Mouse (Mus musculus) adipocyte (in vitro differentiated cells): ENCODE measurements around the gene Mex3b.

Experiments
- DNase-seq: peaks from one replicate; pipeline ENCODE4 v3.0.0-alpha.2; 2016; ENCODE audit warnings: low spot score

The Mex3b gene

GRCm38 (mm10) chr7:82866486-82867270 lies 455 bp upstream of the Mex3b start:
- DNase-seq = peak; percentile 89

- no peak for DNase-seq
Measured at GRCm38 (mm10) chr7:82868309-82869230, 1.4 kb downstream of the Mex3b start.

- no peak for DNase-seq
Measured at GRCm38 (mm10) chr7:82869231-82870147, 2.4 kb downstream of the Mex3b start.

GRCm38 (mm10) chr7:82870148-82870513 lies 3.0 kb downstream of the Mex3b start:
- no peak for DNase-seq

- DNase-seq = no peak
Measured at GRCm38 (mm10) chr7:82876551-82876950, 9.4 kb downstream of the Mex3b start.

GRCm38 (mm10) chr7:82880016-82880415 lies 12.9 kb downstream of the Mex3b start:
- DNase-seq = no peak

GRCm38 (mm10) chr7:82880700-82881099 lies 13.6 kb downstream of the Mex3b start:
- no peak for DNase-seq

GRCm38 (mm10) chr7:82890317-82890850 lies 23.3 kb downstream of the Mex3b start:
- no peak for DNase-seq

- no peak for DNase-seq
Measured at GRCm38 (mm10) chr7:82890875-82891515, 23.9 kb downstream of the Mex3b start.

GRCm38 (mm10) chr7:82894366-82894765 lies 27.2 kb downstream of the Mex3b start:
- no peak for DNase-seq

GRCm38 (mm10) chr7:82895606-82896005 lies 28.5 kb downstream of the Mex3b start:
- DNase-seq = peak; percentile 39

GRCm38 (mm10) chr7:82896750-82897149 lies 29.6 kb downstream of the Mex3b start:
- DNase-seq = no peak

- DNase-seq = no peak
Measured at GRCm38 (mm10) chr7:82899459-82900297, 32.5 kb downstream of the Mex3b start.

GRCm38 (mm10) chr7:82903006-82903405 lies 35.9 kb downstream of the Mex3b start:
- DNase-seq = no peak

GRCm38 (mm10) chr7:82905527-82905926 lies 38.4 kb downstream of the Mex3b start:
- DNase-seq = no peak

GRCm38 (mm10) chr7:82907081-82907480 lies 39.9 kb downstream of the Mex3b start:
- no peak for DNase-seq

- DNase-seq = no peak
Measured at GRCm38 (mm10) chr7:82910536-82911384, 43.6 kb downstream of the Mex3b start.

GRCm38 (mm10) chr7:82911501-82911900 lies 44.4 kb downstream of the Mex3b start:
- no peak for DNase-seq

- no peak for DNase-seq
Measured at GRCm38 (mm10) chr7:82914297-82914696, 47.2 kb downstream of the Mex3b start.
